Mouse (Mus musculus) ES-CJ7 (cell line): Measurements from ENCODE around the gene Mapt.

Experiments
- DNase-seq: peaks from one replicate; pipeline ENCODE4 v3.0.0; 2011; ENCODE audit warnings: low read depth, low spot score

Mapt gene

DNA sequence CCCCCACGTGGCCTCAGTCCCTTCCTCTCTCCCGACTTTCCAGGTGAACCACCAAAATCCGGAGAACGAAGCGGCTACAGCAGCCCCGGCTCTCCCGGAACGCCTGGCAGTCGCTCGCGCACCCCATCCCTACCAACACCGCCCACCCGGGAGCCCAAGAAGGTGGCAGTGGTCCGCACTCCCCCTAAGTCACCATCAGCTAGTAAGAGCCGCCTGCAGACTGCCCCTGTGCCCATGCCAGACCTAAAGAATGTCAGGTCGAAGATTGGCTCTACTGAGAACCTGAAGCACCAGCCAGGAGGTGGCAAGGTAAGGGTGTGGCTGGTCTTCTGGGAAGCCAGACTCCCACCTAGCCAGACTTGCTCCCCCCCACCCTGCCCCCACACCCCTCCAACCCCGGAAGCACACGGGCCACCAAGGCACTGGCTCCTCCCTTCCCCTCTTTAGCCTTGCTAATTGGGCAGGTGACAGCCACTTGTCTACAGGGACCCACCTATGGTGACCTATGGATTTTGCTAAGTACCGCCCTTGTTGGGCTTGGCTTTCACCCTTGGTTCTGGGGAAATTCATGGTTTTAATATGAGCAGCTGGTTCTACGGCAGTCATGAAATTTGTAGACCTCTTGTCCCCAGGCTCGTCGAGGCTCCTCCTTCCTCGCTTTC lies 79.2 kb downstream of the Mapt start:
- DNase-seq: no peak

DNA sequence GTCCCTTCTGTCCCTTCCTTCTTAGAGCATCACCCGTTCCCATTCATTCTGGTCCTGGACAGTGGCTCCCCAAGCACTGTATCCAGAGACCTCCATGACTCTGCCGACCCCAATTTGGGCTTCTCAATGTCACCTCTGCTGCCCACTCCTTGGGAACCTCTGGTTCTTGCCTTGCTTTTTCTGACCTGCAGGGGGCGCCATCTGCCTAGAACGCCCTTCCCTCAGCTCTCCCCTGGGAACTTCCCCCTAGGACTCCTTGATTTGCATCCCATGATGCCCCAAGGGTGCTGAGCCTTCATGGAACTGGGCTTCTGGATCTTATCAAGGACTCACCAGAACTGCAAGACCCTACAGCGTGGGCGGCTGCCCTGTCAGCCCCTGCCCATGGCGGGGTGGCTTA lies 80.5 kb downstream of the Mapt start:
- DNase-seq: no peak

DNA sequence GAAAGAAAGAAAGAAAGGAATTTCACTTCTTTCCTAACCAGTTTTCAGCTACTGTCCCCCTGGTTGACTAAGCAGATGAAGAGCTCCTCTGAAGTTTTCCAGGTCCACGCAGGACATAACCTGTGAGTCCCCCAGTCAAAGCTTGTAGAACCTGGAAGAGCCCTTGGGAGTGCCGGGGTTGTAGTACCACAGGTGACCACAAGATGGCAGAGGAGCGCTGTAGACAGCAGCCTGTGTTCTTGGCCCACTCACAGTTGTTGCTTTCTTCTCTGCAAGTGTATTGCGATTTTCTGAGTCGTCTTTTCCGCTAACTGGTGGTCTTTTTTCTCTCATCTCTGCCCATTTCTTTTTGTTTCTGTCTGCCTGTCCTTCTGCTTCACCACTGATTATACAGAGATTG lies 84.5 kb downstream of the Mapt start:
- peak; percentile 94 for DNase-seq

DNA sequence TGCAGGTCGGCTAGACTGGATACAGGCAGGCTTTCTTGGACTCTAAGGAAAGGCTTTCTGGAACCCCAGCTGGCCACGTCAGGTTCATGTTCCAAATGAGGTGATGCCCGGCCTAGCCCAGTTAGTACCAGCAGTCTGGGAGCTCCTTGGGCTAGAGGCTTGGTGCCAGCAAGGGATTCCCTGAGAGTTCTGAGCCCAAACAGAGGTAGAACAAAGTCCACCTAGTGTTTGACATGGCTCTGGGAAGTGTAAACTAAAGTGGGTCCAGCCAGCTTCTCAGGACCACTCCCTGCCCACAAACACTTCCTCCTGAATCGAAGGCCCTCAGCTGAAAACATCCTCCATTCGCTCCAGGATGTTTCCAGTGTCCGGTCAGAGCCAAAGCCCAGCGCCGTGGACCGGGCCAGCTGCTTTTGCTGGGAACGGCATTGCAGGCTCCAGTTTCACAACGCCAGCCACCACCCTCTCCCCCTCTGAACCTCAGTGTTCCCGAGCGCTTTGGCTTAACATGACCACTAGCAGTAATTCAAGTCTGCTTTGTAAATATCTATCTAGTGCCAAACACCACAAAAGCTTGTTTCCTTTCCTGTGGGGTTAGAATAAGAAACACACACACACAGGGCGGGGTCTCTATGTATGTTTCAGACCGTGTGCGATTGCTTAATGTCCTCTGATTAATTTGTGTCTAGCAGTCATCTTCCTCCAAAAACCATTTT lies 85.7 kb downstream of the Mapt start:
- DNase-seq: no peak

DNA sequence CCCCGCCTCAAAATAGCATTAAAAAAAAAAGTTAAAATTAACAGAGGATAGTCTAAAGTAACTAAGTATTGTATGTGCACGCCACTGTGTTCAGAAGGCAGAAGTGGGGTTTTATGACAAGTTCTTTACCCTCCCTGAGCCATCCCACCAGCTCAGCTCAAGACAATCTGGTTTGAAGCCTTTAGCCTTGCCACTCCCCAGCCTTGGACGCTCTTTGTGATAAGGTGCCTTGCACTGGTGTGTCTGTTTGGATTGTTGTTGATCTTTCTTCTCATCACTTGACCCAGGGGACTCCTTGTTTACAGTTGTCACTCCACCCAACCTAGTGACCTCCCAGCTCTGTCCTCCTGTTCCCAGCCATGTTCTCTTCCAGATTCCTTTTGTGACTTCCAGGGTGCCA lies 86.4 kb downstream of the Mapt start:
- no peak for DNase-seq

DNA sequence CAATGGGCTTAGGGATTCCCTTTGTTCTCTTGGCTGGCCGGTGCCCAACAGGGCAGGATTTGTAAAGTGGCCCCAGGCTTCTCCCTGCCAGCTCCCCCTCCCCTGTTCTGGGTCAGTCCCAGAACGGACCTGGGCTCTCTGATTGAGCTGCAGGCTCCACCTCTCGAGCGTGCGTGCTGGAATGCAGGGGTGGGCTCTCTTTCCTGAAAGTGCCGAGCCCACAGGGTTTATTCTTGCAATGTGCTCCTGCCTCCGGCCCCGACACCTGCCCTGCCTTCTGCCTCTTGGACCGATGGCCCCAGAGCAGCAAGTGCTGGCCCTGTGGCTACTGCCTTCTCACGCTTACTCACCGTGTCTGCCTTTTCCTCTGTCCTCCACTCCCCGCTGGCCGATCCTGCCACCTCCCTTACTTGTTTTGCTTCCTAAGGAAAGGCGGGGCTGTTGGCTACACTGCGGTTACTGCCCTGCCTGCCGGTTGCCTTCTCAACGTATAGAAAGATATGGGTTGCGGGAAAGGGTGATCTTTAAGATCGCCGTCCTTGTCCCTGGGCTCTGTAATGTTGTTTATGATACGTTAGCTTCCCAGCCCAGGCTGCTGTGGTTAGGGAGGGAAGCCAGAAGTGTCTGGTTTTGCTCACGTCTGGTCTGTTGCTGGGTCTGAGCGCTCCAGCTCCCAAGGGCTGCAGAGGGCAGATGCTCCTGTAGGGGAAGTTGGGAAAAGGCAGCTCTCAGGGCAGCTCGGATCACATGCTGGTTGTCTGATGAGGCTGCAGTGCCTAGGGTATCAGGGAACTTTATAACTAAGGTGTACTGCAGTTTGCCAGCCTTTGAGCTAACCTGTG lies 88.0 kb downstream of the Mapt start:
- peak; percentile 58 for DNase-seq

DNA sequence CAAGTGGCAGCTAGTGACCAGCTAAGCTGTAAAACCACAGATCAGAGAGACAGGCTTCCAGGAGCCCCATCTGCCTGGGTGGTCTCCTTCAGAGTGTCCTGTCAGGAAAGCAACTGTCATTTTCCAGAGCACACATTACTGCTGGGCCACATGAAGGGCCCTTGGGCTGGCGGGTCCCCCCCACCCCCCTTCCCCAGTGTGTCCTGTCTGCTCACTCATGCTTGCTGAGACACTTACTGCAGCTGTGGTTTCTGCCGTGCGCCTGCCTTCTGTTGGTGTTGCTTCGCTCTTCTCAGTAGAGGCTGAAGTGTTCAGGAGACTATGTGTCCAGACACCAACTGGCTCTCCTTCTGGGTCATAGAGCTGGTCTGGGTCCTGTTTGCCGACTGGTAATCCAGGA lies 89.3 kb downstream of the Mapt start:
- DNase-seq: no peak

DNA sequence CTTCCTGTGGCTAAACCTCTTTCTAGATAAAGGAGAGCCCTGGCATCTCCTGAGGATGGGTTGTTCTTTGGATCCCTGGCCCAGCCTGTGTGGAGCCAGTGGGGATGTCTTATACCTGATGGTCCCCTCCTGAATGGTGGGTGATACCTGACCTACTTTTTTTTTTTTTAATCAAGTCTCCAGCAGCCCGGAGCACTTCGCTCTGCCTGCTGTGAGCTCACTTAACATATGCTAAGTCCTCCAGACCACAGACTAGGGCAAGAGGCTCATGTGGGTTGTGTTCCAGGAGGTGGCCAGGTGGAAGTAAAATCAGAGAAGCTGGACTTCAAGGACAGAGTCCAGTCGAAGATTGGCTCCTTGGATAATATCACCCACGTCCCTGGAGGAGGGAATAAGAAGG lies 91.0 kb downstream of the Mapt start:
- peak; percentile 58 for DNase-seq

DNA sequence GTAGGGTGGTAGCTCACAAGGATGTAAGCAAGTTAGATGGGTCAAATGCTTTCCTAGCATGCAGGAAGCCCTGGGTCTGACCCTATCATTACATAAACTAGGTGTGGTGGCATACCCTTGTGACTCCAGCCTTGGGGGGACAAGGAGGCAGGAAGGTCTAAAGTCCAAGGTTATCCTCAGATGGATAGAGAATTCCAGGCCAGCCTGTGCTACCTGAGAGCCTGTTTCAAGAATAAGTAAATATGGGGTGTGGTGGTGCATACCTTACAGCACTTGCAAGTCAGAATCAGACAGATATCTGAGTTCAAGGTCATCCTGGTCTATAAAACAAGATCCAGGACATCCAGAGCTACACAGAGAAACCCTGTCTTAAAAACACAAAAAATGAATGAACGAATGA lies 96.3 kb downstream of the Mapt start:
- DNase-seq: no peak

DNA sequence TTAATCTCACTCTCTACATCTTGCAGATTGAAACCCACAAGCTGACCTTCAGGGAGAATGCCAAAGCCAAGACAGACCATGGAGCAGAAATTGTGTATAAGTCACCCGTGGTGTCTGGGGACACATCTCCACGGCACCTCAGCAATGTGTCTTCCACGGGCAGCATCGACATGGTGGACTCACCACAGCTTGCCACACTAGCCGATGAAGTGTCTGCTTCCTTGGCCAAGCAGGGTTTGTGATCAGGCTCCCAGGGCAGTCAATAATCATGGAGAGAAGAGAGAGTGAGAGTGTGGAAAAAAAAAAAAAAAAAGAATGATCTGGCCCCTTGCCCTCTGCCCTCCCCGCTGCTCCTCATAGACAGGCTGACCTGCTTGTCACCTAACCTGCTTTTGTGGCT lies 96.8 kb downstream of the Mapt start:
- DNase-seq: no peak

DNA sequence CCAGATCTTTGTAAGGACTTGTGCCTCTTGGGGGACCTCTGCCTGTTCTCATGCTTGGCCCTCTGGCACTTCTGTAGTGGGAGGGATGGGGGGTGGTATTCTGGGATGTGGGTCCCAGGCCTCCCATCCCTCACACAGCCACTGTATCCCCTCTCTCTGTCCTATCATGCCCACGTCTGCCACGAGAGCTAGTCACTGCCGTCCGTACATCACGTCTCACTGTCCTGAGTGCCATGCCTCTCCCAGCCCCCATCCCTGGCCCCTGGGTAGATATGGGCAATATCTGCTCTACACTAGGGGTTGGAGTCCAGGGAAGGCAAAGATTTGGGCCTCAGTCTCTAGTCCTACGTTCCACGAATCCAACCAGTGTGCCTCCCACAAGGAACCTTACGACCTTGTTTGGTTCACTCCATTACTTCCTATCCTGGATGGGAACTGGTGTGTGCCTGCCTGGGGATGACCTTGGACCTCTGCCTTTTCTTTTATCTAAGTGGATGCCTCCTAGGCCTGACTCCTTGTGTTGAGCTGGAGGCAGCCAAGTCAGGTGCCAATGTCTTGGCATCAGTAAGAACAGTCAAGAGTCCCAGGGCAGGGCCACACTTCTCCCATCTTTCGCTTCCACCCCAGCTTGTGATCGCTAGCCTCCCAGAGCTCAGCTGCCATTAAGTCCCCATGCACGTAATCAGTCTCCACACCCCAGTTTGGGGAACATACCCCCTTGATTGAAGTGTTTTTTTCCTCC lies 98.2 kb downstream of the Mapt start:
- DNase-seq: no peak

DNA sequence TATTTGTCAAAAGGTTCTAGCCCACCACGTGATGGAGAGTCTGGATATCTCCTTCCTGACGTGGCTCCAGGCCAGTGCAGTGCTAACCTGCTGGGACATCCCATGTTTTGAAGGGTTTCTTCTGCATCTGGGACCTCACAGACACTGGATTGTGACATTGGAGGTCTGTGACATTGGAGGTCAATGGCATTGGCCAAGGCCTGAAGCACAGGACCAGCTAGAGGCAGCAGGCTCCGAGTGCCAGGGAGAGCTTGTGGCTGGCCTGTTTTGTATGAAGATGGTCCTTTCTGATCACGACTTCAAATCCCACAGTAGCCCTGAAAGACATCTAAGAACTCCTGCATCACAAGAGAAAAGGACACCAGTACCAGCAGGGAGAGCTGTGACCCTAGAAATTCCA lies 99.0 kb downstream of the Mapt start:
- DNase-seq: no peak

DNA sequence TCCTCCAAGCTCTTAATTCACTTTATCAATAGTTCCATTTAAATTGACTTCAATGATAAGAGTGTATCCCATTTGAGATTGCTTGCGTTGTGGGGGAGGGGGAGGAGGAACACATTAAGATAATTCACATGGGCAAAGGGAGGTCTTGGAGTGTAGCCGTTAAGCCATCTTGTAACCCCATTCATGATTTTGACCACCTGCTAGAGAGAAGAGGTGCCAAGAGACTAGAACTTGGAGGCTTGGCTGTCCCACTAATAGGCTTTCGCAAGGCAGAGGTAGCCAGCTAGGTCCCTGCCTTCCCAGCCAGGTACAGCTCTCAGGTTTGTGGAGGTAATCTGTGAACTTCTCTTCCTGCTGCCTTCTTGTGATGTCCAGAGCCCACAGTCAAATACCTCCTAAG lies 100.0 kb downstream of the Mapt start:
- DNase-seq: no peak

DNA sequence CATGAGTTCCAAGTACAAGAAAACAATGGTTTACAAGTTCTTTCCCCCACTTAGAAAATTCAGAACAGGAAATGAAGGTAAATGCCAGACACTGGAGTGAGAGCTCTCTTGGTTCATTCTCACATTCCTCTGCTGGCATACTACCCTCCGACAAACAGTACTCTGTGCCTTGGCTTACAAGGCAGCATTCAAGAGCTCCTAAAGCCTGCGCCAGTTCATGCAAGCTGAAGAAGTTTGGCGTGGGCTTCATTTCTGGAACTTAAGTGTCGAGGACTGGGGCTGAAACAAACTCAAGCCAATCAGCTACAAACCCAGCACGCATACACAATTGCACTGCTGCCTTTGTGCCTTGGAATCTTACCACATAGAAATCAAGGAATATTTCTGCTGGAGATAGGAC lies 100.9 kb downstream of the Mapt start:
- no peak for DNase-seq

DNA sequence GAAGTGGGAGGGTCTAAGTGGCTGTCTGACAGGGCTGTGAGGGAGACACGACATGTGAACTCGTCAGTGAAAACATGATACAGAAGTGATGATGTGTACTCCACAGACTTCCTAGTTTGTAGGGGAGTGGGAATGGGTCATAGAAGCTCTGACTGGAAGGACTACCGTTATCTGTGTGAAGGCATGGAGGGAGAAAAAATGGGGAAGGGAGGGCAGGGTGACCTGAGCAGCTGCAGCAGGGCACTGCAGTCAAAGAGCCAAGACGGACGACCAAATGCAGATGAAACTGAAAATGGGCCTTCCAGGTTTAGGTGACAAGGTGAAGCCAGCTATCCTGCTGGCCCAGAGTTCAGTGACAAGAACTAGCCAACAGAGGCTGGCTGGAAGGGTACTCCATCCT lies 102.9 kb downstream of the Mapt start:
- no peak for DNase-seq

DNA sequence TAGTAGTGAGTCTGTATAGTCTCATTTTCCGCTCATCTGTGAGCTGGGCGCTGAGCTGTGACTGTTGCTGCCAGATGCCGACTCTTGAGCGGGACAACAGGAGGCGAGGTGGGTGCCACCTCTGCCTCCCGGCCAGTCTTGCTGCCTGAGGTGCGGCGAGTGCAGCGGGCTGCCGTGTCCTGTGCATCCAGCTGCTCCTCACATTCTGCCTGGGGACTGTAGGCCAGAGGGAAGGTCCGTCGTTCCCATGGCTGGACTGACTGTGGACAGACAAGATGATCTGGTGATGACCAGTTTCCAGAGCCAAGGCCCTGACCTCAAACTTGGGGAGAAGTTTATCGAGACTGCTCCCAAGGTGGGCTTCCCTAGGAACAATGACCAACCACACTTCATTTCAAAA lies 103.8 kb downstream of the Mapt start:
- DNase-seq: no peak

DNA sequence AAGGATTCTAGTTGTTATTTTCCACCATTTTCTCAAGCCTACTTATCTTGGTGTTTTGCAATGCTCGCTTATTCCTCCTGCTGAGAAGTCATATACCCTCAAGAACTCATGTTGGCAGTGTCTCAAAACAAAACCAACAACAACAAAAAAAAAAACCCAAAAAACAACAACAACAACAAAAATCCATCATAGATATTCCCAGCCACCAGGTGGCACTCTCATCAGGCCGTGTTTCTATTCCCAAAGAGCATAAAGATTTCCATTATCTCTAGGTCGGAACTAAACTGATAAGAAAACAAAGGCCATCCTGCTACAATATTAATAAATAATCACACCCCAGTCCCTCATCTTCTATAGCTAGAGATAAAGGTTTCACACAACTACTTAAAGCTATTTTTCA lies 115.7 kb downstream of the Mapt start:
- DNase-seq: peak; percentile 47

DNA sequence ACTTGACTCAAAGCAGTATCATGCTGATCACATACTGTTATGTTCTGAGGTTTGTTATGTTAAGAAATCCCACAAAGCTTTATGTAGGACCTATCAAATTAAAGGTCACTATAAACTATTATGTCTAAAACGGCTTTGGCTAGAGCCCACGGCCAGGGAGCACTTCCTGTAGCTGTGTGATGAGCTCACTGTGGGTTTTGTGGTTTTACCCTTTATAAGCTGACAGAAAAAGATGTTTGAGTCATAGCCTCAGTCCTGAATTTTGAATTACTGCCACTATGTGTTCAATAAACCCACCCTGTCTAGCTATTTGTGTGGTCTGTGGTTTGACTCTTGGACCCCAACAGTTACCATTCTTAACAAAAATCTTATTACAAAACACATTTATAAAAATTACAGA lies 130.6 kb downstream of the Mapt start:
- DNase-seq: no peak

DNA sequence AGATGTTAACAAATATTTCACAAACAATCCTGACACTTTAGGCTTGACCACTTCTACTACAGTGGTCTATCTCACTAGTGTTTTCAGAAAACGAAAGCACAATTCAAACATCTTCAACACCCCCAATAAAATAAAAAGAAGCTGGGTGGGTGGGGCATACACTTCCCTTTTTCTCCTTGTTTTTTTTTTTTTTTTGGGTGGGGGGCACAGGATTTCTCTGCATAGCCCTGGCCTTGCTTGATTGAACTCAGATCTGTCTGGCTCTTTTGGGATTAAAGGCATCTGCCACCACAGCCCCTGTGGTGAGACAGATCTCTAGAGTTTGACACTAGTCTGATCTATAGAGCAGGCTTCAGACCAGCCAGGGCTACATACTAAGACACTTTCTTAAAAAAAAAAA lies 131.5 kb downstream of the Mapt start:
- no peak for DNase-seq

DNA sequence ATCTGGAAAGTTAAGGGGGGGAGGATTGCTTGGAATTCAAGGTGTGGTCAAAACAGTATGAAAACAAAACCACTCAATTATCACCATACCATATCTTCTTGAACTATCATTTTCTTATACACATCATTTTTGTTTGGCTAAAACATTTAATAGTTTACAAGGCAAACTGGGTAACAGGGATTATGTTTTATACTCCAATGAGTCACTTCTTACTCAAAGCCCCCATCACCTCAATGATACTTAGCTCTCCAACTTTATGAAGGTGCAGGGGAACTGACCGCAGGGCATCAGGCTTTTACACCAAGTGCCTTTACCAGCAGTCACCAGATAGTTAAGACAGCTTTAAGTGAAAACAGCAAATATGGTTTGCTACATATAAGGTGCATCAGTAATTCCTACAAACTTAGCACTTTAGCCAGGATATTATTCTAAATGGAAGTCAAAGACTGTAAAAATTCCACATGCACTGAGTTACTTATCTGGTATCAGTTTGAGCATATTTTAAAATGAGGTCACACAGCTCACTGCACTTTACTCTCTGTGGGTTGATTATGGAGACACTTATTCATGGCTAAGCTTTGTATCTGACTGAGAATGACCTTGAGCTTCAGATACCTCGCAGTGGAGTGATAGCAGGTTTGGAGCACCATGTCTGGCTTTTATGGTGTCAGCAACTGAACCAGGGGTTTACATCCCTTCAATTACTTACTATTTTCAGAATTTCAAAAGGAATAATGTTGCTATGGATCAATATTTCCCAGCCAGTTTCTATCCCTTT lies 132.8 kb downstream of the Mapt start:
- DNase-seq: no peak

DNA sequence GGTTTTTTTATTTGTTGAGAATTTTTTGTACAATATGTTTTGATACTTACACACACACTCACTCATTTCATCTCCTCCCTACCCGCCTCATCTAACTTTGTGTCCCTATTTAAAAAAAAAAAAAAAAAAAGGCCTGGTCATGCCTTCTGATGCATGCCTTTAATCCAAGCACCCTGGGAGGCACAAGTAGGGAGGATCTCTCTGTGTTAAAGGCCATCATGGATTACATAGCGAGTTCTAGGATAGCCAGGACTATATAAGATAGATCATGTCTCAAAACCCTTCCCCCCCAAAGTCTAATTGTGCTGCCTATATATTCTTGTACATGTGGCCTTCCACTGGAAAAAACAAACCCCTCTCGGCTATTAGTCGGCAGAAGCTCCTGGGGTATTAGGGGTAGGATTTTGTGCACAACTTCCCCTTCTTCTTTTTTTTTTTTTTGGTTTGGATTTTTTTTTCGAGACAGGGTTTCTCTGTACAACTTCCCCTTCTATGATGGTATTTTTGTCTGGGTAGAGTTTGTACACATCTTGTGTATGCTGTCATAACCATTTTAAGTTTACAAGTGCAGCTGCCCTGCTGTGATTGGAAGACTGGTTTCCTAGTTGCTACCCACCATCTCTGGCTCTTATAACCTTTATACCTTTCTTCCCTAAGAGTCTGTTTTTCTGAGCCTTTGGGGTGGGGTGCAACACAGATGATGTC lies 136.4 kb downstream of the Mapt start:
- no peak for DNase-seq
